Mouse (Mus musculus): ENCODE results near the gene Baat. TPM values are rescaled to one million over a fixed set of nuclear protein-coding genes. Genes with fewer than 3 reads are reported as not detected.
"Not testable (repeated sequence)": the region's sequence is repeated elsewhere in the genome, so short reads cannot be mapped to it uniquely, and the experiment has no call there.

The Baat gene
- total and polyA plus RNA-seq, 2 experiments: 73.9 to 304 TPM

DNA sequence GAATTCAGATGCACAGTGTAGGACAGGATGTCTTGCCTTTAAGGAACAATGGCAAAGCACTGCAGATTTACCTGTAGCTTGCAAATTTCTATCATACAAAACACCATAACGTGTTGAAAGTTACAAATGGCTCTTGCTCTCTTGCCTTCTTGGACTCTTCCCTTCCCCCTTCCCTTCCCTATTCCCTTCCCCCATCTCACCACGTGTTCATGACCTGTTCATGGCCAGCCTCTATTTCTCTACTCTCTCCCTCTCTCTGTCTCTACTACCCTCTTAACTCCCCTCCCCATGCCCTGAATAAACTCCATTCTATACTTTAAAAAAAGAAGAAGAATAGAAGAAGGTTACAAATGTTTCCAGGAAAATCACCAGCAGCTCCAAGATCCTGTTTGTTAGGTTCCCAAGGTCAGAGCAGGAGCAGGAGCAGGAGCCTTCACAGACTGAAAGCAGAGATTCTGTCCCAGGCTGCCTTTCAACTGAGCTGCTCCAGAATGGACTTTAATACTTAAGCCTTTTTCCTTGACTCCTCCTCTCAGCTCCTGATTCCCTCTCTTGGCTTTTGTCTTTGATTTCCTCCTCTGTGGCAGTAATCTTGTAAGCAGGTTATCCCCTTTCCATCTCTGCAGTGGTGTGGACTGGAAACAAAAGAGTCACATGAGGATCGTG lies 32.8 kb downstream of the Baat start, which contains the start of gene Acnat1:
Gene Acnat1 (minus strand): TSS at position 478 of the 666 bp plus-strand sequence.
- H3K36me3 ChIP-seq (ENCODE audit: control insufficient read depth, insufficient read depth, low read length): peaks cover 57% of the 10 kb centered on the region
- H3K27me3 ChIP-seq (ENCODE audit: control insufficient read depth, insufficient read depth, low read length): no peaks in the 10 kb centered on the region
- peak; percentile 30 for DNase-seq (ENCODE audit: extremely low read depth, low read depth, low spot score)
- H3K79me2 ChIP-seq (ENCODE audit: control insufficient read depth, insufficient read depth, low read length): peaks cover 4% of the 10 kb centered on the region; the same call in 1 of the 2 replicates
- TF ChIP-seq CTCF (IDR thresholded peaks at IDR 0.05; ENCODE audit: low read depth, low read length) (no peak), POLR2A (IDR thresholded peaks at IDR 0.05; ENCODE audit: extremely low read depth, insufficient read depth, low read length) (no peak)
- H3K4me3 ChIP-seq (ENCODE audit: insufficient read depth, low read depth, low read length): no peak within 1 kb of the TSS
- H3K27ac ChIP-seq (replicated peaks; ENCODE audit: insufficient read depth, low read depth, low read length): 0 out of 2 replicates have a peak within 1 kb of the TSS, but pooled peaks have one; percentile 24
- peaks cover 12% of the 10 kb centered on the region; the same call in 1 of the 2 replicates for H3K4me1 ChIP-seq (ENCODE audit: control insufficient read depth, insufficient read depth, low read length)
- 49% methylated on average over 3 of the region's 3 CpGs for WGBS
- H3K9ac ChIP-seq (ENCODE audit: low read depth, low read length): no peak within 1 kb of the TSS

- Histone ChIP-seq H3K4me3 (ENCODE audit: insufficient read depth, low read depth, low read length) (no peak overlapping the region), H3K27me3 (ENCODE audit: control insufficient read depth, insufficient read depth, low read length) (no peaks in the 10 kb centered on the region), H3K27ac (replicated peaks; ENCODE audit: insufficient read depth, low read depth, low read length) (no peak overlapping the region), H3K4me1 (ENCODE audit: control insufficient read depth, insufficient read depth, low read length) (peaks cover 2% of the 10 kb centered on the region; the same call in 1 of the 2 replicates), H3K36me3 (ENCODE audit: control insufficient read depth, insufficient read depth, low read length) (peaks cover 49% of the 10 kb centered on the region), H3K79me2 (ENCODE audit: control insufficient read depth, insufficient read depth, low read length) (peaks cover under 1% of the 10 kb centered on the region; the same call in 1 of the 2 replicates), H3K9ac (ENCODE audit: low read depth, low read length) (no peak overlapping the region)
- WGBS: 88% methylated on average over 3 of the region's 3 CpGs
- no peak for DNase-seq (ENCODE audit: extremely low read depth, low read depth, low spot score)
- no peak for TF ChIP-seq POLR2A (IDR thresholded peaks at IDR 0.05; ENCODE audit: extremely low read depth, insufficient read depth, low read length)
- no peak for TF ChIP-seq CTCF (IDR thresholded peaks at IDR 0.05; ENCODE audit: low read depth, low read length)
Observed at GRCm38 (mm10) chr4:49469435-49470151, 36.8 kb downstream of the Baat start.

GRCm38 (mm10) chr4:49467360-49467759 lies 39.0 kb downstream of the Baat start:
- WGBS: 93% methylated on average over 6 of the region's 6 CpGs
- no peaks in the 10 kb centered on the region for H3K4me1 ChIP-seq (ENCODE audit: control insufficient read depth, insufficient read depth, low read length)
- peaks cover 30% of the 10 kb centered on the region for H3K36me3 ChIP-seq (ENCODE audit: control insufficient read depth, insufficient read depth, low read length)
- H3K27me3 ChIP-seq (ENCODE audit: control insufficient read depth, insufficient read depth, low read length): no peaks in the 10 kb centered on the region
- no peak overlapping the region for H3K4me3 ChIP-seq (ENCODE audit: insufficient read depth, low read depth, low read length)
- TF ChIP-seq POLR2A (IDR thresholded peaks at IDR 0.05; ENCODE audit: extremely low read depth, insufficient read depth, low read length) (no peak), CTCF (IDR thresholded peaks at IDR 0.05; ENCODE audit: low read depth, low read length) (no peak)
- H3K79me2 ChIP-seq (ENCODE audit: control insufficient read depth, insufficient read depth, low read length): no peaks in the 10 kb centered on the region; the same call in 1 of the 2 replicates
- no peak for DNase-seq (ENCODE audit: extremely low read depth, low read depth, low spot score)
- no peak overlapping the region for H3K9ac ChIP-seq (ENCODE audit: low read depth, low read length)
- H3K27ac ChIP-seq (replicated peaks; ENCODE audit: insufficient read depth, low read depth, low read length): no peak overlapping the region

DNA sequence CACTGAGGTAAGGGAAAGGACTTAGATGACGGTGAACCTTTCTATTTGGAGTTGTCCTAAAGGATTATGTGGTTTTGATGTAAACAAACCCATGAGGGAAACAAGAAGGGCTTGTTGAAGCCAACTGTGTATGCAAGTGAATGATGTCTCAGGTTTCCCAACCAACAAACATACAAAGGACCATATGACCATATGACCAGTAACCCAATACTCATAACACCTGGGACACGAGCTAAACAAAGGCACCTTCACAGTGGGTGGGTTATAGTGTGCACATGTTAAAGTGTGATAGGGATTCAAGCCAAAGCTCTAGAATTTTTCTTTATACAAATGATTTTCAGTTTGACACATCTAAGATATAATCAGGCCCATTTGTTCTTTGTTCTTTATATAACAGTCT lies 50.2 kb downstream of the Baat start:
- TF ChIP-seq POLR2A (IDR thresholded peaks at IDR 0.05; ENCODE audit: extremely low read depth, insufficient read depth, low read length) (no peak), CTCF (IDR thresholded peaks at IDR 0.05; ENCODE audit: low read depth, low read length) (no peak)
- WGBS: 82% methylated on average over 2 of the region's 2 CpGs
- no peaks in the 10 kb centered on the region for H3K27me3 ChIP-seq (ENCODE audit: control insufficient read depth, insufficient read depth, low read length)
- no peak overlapping the region for H3K27ac ChIP-seq (replicated peaks; ENCODE audit: insufficient read depth, low read depth, low read length)
- H3K79me2 ChIP-seq (ENCODE audit: control insufficient read depth, insufficient read depth, low read length): no peaks in the 10 kb centered on the region
- peaks cover 13% of the 10 kb centered on the region for H3K4me1 ChIP-seq (ENCODE audit: control insufficient read depth, insufficient read depth, low read length)
- peaks cover 11% of the 10 kb centered on the region for H3K36me3 ChIP-seq (ENCODE audit: control insufficient read depth, insufficient read depth, low read length)
- no peak for DNase-seq (ENCODE audit: extremely low read depth, low read depth, low spot score)
- H3K9ac ChIP-seq (ENCODE audit: low read depth, low read length): no peak overlapping the region
- H3K4me3 ChIP-seq (ENCODE audit: insufficient read depth, low read depth, low read length): no peak overlapping the region

DNA sequence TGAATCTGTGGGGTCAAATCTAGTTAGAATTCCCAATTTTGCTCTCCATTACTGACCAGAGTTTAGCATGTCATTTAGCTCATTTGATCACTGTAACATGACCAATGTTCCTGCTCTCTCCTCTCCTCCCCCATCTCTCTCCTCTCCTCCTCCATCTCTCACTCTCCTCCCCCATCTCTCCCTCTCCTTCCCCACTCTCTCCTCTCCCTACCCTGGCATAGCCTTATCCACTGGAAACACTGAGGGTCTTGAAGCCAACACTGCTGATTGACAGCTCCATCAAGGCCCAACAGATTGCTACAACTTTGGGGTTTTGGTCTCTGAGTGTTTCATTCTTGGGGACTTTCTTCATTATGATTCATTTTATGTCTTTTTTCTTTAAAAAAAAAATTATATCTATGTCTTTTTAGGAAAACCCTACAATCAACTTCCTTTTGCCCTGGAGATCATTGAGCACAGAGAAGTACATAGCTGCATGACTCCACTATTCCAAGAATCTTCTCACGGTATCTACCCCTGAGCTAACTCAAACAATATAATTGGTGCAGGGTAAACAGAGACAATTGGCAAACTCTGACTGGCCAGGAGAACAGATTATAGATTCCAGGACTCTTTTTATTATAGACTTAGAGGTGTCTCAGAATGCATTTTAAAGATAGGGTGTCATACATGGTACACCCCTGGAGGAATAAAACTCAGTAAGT lies 54.4 kb downstream of the Baat start:
- 11% methylated on average over 1 of the region's 1 CpGs for WGBS
- H3K4me1 ChIP-seq (ENCODE audit: control insufficient read depth, insufficient read depth, low read length): peaks cover 15% of the 10 kb centered on the region
- DNase-seq (ENCODE audit: extremely low read depth, low read depth, low spot score): peak; percentile 63
- H3K36me3 ChIP-seq (ENCODE audit: control insufficient read depth, insufficient read depth, low read length): peaks cover 25% of the 10 kb centered on the region
- H3K9ac ChIP-seq (ENCODE audit: low read depth, low read length): 0 out of 2 replicates have a peak overlapping the region, but pooled peaks have one; percentile 6
- H3K4me3 ChIP-seq (ENCODE audit: insufficient read depth, low read depth, low read length): no peak overlapping the region
- no peaks in the 10 kb centered on the region for H3K27me3 ChIP-seq (ENCODE audit: control insufficient read depth, insufficient read depth, low read length)
- TF ChIP-seq CTCF (IDR thresholded peaks at IDR 0.05; ENCODE audit: low read depth, low read length): no peak
- no peak for TF ChIP-seq POLR2A (IDR thresholded peaks at IDR 0.05; ENCODE audit: extremely low read depth, insufficient read depth, low read length)
- no peaks in the 10 kb centered on the region for H3K79me2 ChIP-seq (ENCODE audit: control insufficient read depth, insufficient read depth, low read length)
- peak overlapping the region; percentile 91 for H3K27ac ChIP-seq (replicated peaks; ENCODE audit: insufficient read depth, low read depth, low read length)

GRCm38 (mm10) chr4:49451133-49451847 lies 55.1 kb downstream of the Baat start:
- peak overlapping the region; percentile 73 for H3K27ac ChIP-seq (replicated peaks; ENCODE audit: insufficient read depth, low read depth, low read length)
- H3K4me1 ChIP-seq (ENCODE audit: control insufficient read depth, insufficient read depth, low read length): peaks cover 15% of the 10 kb centered on the region
- 0 out of 2 replicates have a peak overlapping the region, but pooled peaks have one; percentile 39 for H3K9ac ChIP-seq (ENCODE audit: low read depth, low read length)
- not testable (repeated sequence) for H3K4me3 ChIP-seq (ENCODE audit: insufficient read depth, low read depth, low read length); H3K79me2 ChIP-seq (ENCODE audit: control insufficient read depth, insufficient read depth, low read length); H3K27me3 ChIP-seq (ENCODE audit: control insufficient read depth, insufficient read depth, low read length)
- DNase-seq (ENCODE audit: extremely low read depth, low read depth, low spot score): peak; percentile 79
- peaks cover 27% of the 10 kb centered on the region for H3K36me3 ChIP-seq (ENCODE audit: control insufficient read depth, insufficient read depth, low read length)
- 13% methylated on average over 1 of the region's 1 CpGs for WGBS

Data from liver, adult 2 months (tissue).